Mouse (Mus musculus) ES-CJ7 (cell line): ENCODE data around the gene Lcp1.

Source experiments
- DNase-seq: peaks from one replicate; pipeline ENCODE4 v3.0.0; 2011; ENCODE audit warnings: low read depth, low spot score

Gene Lcp1

GRCm38 (mm10) chr14:75279716-75280115, 148.8 kb downstream of the Lcp1 start:
- DNase-seq, result no peak

GRCm38 (mm10) chr14:75280406-75280805, 149.5 kb downstream of the Lcp1 start:
- no peak for DNase-seq
